Mouse (Mus musculus): ENCODE measurements around the gene Kctd10.

Kctd10 gene

DNA sequence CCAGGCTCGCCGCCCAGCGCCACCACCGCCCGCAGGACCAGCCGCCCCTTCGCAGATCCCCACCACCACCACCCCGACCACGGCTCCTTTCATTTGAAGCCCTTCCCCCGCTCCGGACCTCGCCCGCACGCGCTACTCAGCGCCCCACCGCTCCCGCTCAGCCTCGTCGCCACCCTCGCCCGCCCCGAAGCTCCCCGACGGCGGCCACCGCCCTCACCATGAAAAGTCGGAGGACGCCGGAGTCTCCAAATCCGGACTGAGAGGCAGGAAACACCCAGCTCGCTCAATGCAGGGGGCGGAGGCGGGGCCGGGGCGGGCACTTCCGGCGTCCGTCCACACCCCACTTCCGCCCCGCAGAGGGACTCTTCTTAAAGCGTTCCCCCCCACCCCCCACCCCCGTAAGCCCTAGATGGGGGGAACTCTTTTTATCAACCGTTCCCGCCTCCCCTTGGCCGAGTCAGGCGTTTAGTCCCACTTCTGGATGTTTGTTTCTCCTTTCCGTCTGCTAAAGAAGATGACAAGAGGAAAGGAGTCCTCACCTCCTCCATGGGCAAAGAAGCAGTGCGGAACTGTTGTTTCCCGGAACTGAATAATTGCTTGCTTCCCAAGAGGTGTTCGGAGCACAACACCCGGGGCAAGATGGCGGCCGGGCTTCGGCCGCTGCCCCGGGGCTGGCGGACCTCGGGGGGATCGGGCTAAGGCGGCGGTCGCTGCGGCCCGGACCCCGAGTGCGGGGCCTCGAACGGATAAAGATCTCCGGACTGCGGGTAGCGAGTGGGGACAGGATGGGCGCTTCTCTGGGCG, at the start of gene Kctd10, which contains the start of gene Ube3b:
Gene Kctd10, minus strand, starts transcription at position 300 of the 804 bp plus-strand sequence.
Gene Ube3b, plus strand, starts transcription at position 399 of the 804 bp plus-strand sequence.
- DNase-seq = peak; percentile 88 to 91

DNA sequence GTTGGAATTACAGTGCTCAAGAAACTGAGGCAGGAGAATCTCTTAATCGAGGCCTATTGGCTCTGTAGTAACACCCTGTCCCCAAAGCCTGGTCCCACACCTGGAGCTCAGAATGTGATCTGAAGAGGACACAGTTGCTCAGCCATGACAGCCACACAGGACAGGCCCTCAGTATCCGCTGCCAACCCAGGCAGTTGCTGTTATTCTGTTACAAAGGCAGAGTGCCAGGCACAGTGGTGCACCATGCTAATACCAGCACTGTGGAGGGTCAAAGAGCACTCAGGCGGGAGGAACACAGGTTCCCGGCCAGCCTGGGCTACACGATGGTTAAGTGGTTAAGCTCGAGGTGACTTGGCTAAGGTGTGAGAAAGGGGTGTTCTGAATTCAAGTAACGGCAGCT, 49.5 kb upstream of the Kctd10 start:
- DNase-seq = no peak

DNA sequence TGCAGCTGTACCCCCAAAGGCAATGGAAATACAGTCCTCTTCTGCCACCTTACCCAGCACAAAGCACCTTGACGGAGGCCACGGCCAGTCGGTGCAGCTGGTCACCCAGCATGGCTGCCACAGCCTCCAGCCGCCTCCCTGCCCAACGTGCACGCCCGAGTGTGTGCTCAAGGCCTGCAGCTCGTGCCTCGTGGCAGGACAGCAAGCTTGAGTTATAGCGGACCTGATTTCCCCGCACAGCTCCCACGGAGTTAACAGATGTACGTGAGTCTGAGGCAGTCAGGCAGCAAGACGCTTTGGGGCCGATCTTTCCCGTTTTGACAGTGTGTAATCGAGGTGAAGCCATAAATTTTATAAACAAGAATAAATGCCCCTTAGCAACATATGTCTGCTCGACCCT, 48.3 kb upstream of the Kctd10 start:
- DNase-seq = no peak

DNA sequence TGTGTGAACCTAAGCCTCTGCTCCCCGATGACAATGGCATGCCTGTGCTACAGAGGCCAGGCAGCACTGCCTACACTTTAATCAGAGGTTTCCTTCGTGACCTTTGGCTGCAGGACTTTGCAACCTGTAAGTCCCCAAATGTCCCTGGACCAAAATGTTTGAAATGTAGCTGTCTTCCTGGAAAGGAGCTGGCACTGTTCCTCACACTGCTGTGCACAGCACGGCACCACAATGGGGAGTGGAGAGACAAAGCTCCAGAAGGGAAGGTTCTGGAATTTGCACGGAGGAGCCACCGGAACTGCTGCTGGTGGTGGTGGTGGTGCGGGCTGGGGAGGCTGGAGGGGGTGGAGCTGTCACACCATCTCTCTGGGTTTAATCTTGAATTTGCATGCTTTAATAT, 46.4 kb upstream of the Kctd10 start:
- DNase-seq = no peak

DNA sequence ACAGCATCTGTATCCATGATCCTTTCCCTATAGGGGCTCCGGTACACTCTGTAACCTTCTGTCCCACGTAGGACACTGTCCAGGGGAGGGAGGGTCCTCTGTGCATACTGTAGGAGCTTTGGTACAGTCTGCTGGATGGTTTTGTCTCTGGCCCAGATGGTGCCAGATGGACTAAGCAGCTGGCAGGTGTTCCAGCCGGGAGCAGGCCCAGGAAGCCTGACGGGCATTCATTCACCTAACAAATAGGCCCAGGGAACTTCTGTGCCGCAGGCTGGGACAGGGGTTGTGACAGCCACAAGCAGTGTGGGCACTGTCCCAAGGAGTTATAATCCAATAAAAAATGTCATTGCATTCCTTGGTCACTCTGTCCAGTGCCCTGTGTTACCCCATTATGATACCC, 43.7 kb upstream of the Kctd10 start:
- DNase-seq = no peak

DNA sequence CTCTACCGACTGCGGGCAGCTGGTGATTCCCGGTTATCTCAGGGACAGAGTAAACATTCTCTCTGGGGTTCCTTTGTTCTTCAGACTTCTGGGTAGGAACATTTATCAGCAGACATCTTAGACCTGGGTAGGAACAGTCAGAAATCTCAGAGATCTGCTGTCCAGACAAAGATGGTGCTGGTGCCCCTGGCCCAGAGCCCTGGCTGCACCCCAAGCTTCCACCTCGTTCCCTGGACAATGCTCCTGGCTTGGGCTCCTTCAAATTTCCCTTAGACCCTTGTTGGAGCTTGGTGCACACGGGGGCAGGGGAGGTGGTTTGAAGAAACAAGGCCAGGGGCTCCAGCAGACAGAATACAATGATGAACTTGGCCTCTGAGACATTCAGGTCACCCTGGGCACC, 42.3 kb upstream of the Kctd10 start:
- no peak for DNase-seq

DNA sequence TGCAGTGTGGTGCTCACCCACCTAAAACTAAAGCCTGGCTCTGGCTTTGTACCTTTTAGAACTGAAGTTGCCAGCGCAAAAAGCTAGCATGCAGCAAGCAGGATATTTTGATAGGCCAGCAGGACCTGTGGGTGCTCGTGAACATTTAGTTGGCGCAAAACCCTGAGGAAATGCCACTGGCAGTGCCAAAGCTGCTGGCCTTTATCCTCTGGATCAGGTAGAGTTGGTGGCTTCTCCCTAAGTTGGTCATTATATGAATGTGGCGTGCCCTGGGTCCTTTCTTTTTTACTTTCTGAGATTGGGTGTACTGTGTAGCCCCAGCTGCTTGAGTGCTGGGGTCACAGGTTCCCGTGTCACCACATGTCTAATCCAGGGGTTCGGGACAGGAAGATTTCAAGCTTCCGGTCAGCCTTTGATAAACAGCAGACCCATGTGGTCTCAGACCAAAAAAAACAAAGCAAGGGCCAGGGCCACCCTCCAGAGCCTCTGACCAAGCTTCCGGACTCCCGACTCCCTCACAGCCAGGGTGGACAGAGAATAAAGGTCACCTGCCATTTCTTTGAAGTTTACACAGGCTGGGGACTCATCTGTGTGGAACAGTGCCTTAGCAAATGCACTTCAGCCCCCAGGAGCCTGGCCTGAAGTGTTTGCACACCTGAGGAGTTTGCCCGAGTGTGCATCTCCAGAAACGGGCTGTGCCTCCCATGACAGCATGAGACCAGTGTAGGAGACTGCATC, 41.4 kb upstream of the Kctd10 start:
- DNase-seq = peak; percentile 21 to 61

DNA sequence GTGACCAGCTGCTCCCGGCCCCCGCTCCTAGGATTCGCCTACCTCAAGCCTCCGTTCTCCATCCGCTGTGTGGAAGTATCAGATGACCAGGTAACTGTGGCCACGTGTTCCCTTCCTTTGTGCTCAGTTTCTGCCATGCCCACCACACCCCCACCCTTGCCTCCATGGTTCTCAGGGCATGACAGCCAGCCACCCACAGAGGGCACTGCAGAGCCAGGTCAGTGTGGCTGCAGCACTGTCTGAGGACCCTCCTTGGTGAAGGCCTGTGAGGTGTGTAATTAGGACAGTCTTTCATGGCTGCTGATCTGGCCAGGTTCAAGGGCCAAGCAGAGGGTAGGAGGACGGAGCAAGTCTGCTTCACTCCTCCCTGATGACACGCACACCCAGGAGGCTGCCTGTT, 38.2 kb upstream of the Kctd10 start:
- peak in 1 of 2 experiments; percentile 28 for DNase-seq

DNA sequence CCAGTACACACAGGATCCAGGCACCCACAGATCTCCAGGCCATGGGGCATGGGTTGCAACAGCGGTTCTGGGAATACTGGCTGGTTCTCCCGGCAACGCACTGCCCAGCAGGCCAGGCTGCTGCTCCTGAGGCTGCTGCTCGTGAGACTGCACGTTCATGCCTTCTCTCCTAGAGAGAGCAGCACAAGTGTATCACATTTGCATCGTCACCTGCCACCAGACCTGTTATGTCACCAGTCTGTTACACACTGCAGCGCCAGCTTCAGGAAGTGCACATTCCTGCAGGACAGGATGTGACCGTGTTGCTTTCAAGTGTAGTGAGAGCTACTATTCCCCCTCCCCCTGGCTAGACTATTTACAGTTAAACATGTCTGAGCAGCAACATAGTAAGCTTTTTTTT, 36.5 kb upstream of the Kctd10 start:
- DNase-seq = no peak

DNA sequence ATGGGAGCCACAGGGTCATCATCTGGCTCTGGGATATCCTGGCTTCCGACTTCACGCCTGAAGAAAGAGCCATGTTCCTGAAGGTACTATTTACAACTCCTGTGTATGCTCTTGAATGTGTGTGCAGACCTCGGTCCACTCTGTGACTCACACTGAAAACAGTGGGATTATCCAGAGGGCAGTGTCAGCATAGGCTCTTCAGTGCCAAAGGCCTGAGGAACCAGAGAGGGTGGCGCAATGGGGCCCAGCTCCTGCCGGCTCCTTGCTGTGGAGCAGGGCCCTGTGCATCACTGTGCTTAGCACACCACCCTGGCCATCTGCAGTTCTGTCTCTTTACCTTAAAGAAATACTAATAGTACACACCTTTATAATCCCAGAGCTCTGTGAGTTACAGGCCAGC, 35.3 kb upstream of the Kctd10 start:
- no peak for DNase-seq

DNA sequence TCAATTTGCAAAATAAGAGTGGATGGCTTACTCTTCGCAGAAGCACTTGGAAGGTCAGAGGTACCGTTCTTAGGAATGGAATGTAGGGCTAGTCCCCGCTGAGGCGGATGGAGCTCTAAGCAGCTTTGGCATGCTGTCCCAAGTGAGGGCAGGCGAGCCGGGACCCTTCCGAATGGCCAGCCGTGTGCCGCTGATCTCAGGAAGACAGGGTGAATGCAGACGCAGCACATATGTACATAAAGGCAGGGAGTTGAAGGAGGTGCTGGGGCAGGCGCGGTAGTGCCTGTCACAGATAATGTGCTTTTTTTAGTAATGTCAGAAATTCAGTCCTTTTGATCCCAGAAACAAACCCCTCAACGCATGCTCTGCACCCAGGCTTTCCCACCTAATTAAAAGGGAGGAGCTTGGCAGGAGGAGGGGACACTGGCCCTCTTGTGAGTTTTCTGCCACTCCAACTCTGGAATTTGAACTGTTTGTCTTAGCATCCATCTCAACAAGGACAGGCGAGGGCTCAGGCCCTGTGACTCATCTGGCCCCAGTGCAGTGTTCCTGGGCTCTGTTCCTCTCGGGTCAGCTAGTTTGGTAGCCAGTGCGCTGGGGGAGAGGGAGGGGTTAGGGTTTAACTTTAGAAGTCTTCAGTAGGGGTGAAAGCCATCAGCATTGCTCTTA, 32.9 kb upstream of the Kctd10 start:
- peak; percentile 63 to 90 for DNase-seq

DNA sequence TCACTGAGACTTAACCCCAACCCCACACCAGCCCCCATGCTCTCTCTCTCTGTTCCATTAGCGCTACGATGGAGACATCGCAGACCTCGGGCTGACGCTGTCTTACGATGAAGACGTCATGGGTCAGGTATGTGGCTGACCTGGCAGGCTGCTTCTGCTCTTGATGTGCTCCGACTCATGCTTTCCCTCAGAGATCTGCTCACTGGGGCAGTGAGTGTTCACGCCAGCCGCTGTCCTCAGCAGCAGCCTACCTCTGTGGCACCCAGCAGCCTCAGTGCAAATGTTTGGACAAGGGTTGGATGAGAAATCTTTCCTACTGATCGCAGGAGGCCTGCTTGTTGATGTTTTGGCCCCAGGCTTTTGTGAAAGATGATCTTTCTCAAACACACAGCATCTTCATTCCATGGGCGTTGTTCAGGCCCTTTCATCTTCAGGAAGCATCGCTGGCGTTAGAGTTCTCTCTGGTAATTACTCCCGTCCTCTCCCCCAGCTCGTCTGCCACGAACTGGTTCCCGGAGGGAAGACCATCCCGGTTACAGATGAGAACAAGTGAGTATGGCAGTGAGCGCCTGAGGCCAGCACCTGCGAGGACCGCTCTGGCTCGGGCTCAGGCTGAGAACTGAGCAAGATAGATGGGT, 32.2 kb upstream of the Kctd10 start:
- peak; percentile 34 to 73 for DNase-seq

DNA sequence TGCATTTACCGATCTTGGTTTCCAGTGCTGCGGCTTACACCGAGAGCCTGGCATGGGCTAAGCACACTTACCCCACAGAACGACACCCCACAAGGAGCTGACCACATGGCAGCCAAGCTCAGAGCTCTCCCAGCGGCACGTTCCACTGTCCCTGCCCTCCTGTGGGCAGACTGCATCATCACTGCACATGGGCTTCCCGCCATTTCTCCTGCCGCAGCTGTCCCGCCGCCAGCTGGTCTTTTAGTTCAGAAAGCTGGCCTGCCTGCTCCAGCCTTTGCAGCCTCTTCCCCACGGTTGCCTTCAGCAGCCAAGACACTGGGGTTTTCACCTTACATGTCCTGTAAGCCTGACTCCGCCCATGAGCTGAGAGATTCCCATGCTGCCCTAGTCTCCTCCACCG, 30.1 kb upstream of the Kctd10 start:
- DNase-seq = peak in 1 of 2 experiments; percentile 52

DNA sequence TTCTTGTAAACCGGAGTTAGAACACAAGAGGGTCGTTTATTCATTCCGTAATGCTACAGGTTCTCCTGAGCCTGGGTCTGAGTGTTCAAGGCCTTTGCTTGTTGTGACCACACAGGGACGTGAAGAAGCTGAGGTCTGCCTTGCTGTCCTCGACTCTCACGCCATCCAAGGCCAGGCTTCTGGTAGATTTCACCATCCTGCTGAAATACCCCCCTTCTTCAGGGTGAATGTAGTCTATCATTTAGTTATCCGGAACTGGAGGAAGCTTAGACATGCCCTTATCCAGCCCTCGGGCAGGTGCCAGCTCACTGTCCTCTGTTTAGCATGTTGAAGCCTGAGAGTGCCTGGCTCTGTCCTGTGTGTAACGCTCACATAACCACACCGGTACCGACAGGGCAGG, 28.5 kb upstream of the Kctd10 start:
- no peak for DNase-seq

DNA sequence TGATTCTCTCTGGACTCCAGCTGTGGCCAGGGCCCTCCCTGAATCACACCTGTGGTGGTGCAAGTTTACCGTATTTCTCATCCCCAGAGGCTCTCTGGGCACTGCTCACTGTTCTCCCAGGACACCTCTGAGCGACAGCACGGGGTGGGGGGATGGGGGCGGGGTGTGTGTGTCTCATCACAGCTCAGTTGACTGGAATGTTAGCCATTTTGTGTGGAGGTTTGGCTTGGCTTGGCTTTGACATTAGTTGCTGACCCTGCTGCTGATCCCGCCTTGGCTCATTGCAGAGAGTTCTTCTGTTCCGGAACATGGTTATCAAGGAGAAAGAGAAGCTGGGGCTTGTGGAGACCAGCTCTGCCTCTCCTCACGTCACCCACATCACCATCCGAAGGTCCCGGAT, 27.5 kb upstream of the Kctd10 start:
- peak in 1 of 2 experiments; percentile 62 for DNase-seq

DNA sequence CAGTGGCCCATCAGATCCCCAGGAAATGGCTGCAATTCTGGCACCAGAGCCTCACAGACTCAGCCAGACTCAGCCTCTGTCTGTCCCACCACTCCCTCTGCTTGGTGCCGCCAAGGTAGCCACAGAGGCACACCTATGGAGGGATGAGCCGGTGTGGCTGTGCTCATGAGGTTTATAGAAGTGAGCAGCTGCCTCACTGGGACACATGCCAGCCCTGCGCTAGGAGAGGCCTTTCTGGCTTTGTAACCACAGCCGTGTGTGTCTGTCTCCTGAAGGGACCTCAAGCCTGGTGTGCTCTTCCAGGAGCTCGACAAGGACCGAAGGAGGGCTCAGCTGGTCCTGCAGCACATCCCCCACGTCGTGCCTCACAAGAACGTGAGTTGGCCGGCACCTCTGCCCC, 27.0 kb upstream of the Kctd10 start:
- DNase-seq = no peak

DNA sequence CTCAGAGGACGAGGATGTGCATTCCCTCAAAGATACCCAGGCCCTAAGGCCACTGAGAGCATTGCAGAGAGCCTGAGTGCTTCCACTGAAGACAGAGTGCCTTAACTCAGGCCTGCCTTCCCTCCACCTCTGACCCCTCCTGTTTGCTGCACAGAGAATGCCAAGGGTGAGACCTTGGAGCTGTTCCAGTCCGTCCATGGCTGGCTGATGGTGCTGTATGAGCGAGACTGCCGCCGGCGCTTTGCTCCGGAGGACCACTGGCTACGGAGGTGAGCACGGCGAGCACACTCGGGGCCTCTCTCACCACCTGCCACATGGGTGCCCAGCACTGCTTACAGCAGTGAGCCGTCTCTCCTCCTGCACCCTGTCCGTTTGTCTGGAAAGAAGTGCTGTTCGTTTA, 26.3 kb upstream of the Kctd10 start:
- DNase-seq = peak in 1 of 2 experiments; percentile 35

DNA sequence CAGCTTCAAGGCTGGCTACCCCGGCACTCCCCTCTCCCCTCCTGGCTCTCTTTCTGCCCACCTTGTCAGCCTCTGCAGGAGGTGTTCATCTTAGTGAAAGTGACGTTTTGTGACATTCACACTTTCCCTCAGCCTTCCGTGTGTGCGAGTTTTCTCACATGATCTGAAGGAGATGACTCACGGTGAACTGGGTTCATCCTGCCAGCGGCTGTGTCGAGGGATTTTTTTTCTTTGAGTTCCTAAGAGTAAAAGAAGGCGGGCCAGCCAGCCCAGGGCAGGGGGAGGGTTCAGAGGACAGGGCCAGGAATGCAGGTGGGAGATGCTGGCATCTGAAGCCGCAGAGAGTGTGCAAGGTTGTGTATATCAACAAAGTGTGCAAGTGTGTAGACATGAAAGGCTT, 12.9 kb upstream of the Kctd10 start:
- no peak for DNase-seq

DNA sequence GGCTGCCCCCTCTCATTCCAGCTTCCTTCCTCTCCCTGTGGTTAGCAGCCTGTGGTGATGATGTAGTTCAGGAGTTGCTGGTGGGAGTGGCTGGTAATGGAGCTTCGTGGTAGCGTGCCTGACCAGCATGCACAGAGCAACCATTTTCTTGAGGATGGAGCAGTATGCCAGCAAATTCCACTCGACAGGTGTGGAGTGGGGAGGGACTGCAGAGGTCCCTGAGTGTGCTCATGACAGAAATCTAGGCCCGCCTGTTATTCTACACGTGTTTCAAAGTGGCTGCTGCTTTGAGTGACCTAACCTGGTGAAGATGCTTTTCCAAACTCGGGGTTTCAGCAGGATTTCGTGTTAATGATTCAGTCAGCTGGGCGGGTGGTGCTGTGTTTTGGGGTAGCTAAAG, 4.1 kb upstream of the Kctd10 start:
- peak in 1 of 2 experiments; percentile 48 for DNase-seq

DNA sequence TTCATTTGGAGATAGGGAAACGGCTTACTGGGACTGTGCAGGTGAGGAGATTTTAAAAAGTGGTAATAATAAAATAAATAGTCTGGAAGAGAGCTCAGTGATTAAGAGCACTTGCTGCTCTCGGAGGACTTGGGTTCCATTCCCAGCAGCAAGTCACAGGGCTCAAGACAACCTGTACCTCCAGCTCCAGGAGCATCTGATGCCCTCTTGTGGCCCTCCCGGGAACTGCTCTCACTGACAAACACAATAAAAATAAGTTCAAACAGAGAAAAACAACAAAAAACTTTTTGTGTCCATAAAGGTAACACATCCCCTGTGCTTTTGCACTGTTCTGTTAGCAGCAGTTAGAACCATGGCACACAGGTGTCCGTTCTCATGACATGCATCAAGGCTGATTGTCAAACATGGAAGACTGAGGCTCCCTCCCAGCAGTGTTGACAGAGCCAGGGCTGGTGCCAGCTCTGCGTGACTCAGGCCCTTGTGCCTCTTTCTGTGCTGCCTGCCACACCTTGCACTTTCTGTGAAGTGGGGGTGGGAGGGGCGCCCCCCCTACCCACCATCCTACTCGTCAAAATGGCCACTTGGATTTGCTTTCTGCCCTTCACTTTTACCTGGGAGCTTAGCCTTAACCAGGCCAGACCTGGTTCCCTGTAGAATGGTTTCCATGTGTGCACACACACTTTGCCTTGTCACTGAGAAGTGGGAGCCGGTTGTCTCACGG, 3.0 kb upstream of the Kctd10 start:
- DNase-seq = peak; percentile 54 to 63

DNA sequence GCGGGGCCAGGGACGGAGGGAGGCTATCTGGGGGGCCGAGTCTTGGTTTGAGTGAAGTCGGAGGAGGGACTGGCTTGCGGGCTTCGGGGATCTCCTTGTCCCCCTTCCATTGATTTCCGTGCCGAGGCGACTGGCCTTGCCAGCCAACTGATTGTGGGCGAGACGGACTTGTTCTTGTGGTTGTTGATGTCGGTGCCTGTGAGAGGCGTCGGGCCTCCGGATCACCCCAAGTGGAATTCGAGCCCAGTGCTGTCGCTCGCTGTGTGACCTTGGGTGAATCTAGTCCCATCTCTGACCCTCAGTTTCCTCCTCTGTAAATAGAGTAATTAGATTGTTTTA, 674 bp upstream of the Kctd10 start:
- DNase-seq = no peak

DNA sequence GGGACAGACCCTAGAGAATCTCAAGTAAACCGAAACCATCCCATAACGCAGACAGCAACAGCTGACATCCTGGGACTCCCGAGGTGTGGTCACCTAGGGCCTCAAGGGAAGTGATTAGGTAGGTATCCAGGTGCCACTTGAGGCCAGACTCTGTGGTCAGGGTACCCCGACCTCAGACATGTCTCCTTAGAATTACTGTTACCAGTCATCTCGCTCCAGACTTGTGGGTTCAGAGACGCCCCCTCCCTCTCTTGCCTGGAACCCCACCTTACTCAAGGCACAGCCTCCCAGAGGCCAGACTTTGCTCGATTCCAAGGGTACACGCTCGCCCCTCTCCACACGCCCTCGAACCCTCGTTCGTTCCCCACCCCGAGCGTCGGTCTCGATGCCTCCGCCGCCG, 545 bp downstream of the Kctd10 start:
- DNase-seq = no peak

DNA sequence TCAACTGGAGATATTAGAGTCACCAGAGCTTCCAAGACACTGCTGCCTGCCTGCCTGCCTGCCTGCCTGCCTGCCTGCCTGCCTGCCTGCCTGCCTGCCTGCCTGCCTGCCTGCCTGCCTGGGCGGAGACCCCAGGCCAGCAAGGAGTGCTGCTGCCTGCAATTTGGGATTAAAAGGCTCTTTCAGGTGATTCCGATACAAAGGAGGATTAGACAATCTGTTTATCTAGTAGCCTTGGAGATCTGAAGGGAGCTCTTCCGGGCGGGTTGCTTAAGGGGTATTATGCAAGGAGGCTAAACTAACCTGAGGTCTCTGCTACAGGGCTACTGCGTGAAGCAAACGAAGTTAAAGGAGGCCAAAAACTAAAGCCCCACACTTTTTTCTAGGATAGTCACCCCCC, 1.4 kb downstream of the Kctd10 start:
- DNase-seq = peak in 1 of 2 experiments; percentile 47
